Mouse (Mus musculus): Measurements from ENCODE around the gene Idh2. TPM values are rescaled to one million over a fixed set of nuclear protein-coding genes. Genes with fewer than 3 reads are reported as not detected.
A peak's percentile ranks its signal among the peaks of the same experiment; 100 is the strongest.

The Idh2 gene
- polyA plus RNA-seq, 1 experiment: 43.5 TPM

- peaks cover 3% of the 10 kb centered on the region for H3K4me1 ChIP-seq (ENCODE audit: control insufficient read depth, insufficient read depth, low read length)
- TF ChIP-seq CTCF (IDR thresholded peaks at IDR 0.05; ENCODE audit: control insufficient read depth, insufficient read depth, low read length): no peak
- no peak for TF ChIP-seq POLR2A (IDR thresholded peaks at IDR 0.05; ENCODE audit: borderline replicate concordance, control insufficient read depth, low read depth, low read length)
- no peak overlapping the region for H3K27ac ChIP-seq (ENCODE audit: control insufficient read depth, insufficient read depth, low read depth, low read length, poor library complexity)
- WGBS: 85% methylated on average over 9 of the region's 9 CpGs
- no peak overlapping the region for H3K4me3 ChIP-seq (replicated peaks; ENCODE audit: control insufficient read depth, low read depth, low read length)
Measured at GRCm38 (mm10) chr7:80149356-80149755, 34.2 kb upstream of the Idh2 start.

- Histone ChIP-seq H3K4me3 (replicated peaks; ENCODE audit: control insufficient read depth, low read depth, low read length) (no peak overlapping the region), H3K27ac (ENCODE audit: control insufficient read depth, insufficient read depth, low read depth, low read length, poor library complexity) (peak overlapping the region; percentile 29; the same call in 1 of the 2 replicates), H3K4me1 (ENCODE audit: control insufficient read depth, insufficient read depth, low read length) (peaks cover 3% of the 10 kb centered on the region)
- TF ChIP-seq POLR2A (IDR thresholded peaks at IDR 0.05; ENCODE audit: borderline replicate concordance, control insufficient read depth, low read depth, low read length) (no peak), CTCF (IDR thresholded peaks at IDR 0.05; ENCODE audit: control insufficient read depth, insufficient read depth, low read length) (no peak)
- whole genome bisulfite sequencing: 9% methylated on average over 8 of the region's 8 CpGs
Measured at GRCm38 (mm10) chr7:80146077-80146476, 30.9 kb upstream of the Idh2 start.

DNA sequence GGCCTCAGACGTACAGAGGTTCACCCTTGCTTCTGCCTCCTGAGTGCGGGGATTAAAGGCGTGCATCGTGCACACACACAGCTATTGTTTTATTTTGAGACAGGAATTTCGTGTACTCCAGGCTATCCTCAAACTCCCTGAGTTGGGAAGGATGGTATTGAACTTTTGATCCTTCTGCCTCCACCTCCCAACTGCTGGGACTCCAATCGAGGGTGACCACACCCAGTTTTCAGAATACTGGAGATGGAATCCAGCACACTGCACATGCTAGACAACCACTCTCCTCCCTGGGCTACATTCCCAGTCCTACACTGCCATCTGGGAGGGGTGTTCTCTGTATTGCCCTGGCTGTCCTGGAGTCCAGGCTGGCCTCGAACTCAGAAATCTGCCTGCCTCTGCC lies 29.5 kb upstream of the Idh2 start:
- H3K4me3 ChIP-seq (replicated peaks; ENCODE audit: control insufficient read depth, low read depth, low read length): no peak overlapping the region
- peak overlapping the region; percentile 59 for H3K27ac ChIP-seq (ENCODE audit: control insufficient read depth, insufficient read depth, low read depth, low read length, poor library complexity)
- peaks cover 3% of the 10 kb centered on the region for H3K4me1 ChIP-seq (ENCODE audit: control insufficient read depth, insufficient read depth, low read length)
- 73% methylated on average over 7 of the region's 7 CpGs for WGBS
- TF ChIP-seq CTCF (IDR thresholded peaks at IDR 0.05; ENCODE audit: control insufficient read depth, insufficient read depth, low read length): no peak
- TF ChIP-seq POLR2A (IDR thresholded peaks at IDR 0.05; ENCODE audit: borderline replicate concordance, control insufficient read depth, low read depth, low read length): no peak

- Histone ChIP-seq H3K4me1 (ENCODE audit: control insufficient read depth, insufficient read depth, low read length) (peaks cover 3% of the 10 kb centered on the region), H3K4me3 (replicated peaks; ENCODE audit: control insufficient read depth, low read depth, low read length) (peak overlapping the region; percentile 47), H3K27ac (ENCODE audit: control insufficient read depth, insufficient read depth, low read depth, low read length, poor library complexity) (peak overlapping the region; percentile 84)
- 2% methylated on average over 22 of the region's 22 CpGs for WGBS
- TF ChIP-seq POLR2A (IDR thresholded peaks at IDR 0.05; ENCODE audit: borderline replicate concordance, control insufficient read depth, low read depth, low read length): no peak
- no peak for TF ChIP-seq CTCF (IDR thresholded peaks at IDR 0.05; ENCODE audit: control insufficient read depth, insufficient read depth, low read length)
Measured at GRCm38 (mm10) chr7:80143331-80144273, 28.4 kb upstream of the Idh2 start.

- no peak for TF ChIP-seq POLR2A (IDR thresholded peaks at IDR 0.05; ENCODE audit: borderline replicate concordance, control insufficient read depth, low read depth, low read length)
- TF ChIP-seq CTCF (IDR thresholded peaks at IDR 0.05; ENCODE audit: control insufficient read depth, insufficient read depth, low read length): peak; percentile 98
- Histone ChIP-seq H3K4me3 (replicated peaks; ENCODE audit: control insufficient read depth, low read depth, low read length) (no peak overlapping the region), H3K4me1 (ENCODE audit: control insufficient read depth, insufficient read depth, low read length) (peaks cover 3% of the 10 kb centered on the region), H3K27ac (ENCODE audit: control insufficient read depth, insufficient read depth, low read depth, low read length, poor library complexity) (no peak overlapping the region)
- 18% methylated on average over 9 of the region's 9 CpGs for WGBS
Measured at GRCm38 (mm10) chr7:80140815-80141214, 25.6 kb upstream of the Idh2 start.

- H3K27ac ChIP-seq (ENCODE audit: control insufficient read depth, insufficient read depth, low read depth, low read length, poor library complexity): no peak overlapping the region
- no peak for TF ChIP-seq POLR2A (IDR thresholded peaks at IDR 0.05; ENCODE audit: borderline replicate concordance, control insufficient read depth, low read depth, low read length)
- TF ChIP-seq CTCF (IDR thresholded peaks at IDR 0.05; ENCODE audit: control insufficient read depth, insufficient read depth, low read length): no peak
- 83% methylated on average over 1 of the region's 1 CpGs for WGBS
- H3K4me1 ChIP-seq (ENCODE audit: control insufficient read depth, insufficient read depth, low read length): no peaks in the 10 kb centered on the region; the same call in 1 of the 2 replicates
- no peak overlapping the region for H3K4me3 ChIP-seq (replicated peaks; ENCODE audit: control insufficient read depth, low read depth, low read length)
Measured at GRCm38 (mm10) chr7:80138375-80138774, 23.2 kb upstream of the Idh2 start.

DNA sequence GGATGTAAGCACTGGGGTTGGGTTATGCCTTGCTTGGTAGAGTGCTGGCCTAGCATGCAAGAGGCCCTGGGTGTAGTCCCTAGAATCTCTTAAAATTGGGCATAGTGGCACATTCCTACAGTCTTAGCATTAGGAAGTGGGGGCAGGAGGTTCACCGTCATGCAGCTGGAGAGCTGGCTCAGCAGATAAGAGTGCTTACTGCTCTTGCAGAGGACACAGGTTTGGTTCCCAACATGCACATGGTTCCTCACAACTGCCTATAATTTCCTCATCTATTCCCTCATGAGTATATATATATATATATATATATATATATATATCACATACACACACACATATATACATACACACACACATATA lies 20.0 kb upstream of the Idh2 start:
- 55% methylated on average over 1 of the region's 1 CpGs for WGBS
- Histone ChIP-seq H3K4me3 (replicated peaks; ENCODE audit: control insufficient read depth, low read depth, low read length) (no peak overlapping the region), H3K27ac (ENCODE audit: control insufficient read depth, insufficient read depth, low read depth, low read length, poor library complexity) (no peak overlapping the region), H3K4me1 (ENCODE audit: control insufficient read depth, insufficient read depth, low read length) (no peaks in the 10 kb centered on the region; the same call in 1 of the 2 replicates)
- no peak for TF ChIP-seq POLR2A (IDR thresholded peaks at IDR 0.05; ENCODE audit: borderline replicate concordance, control insufficient read depth, low read depth, low read length)
- no peak for TF ChIP-seq CTCF (IDR thresholded peaks at IDR 0.05; ENCODE audit: control insufficient read depth, insufficient read depth, low read length)

GRCm38 (mm10) chr7:80134454-80135172 lies 19.4 kb upstream of the Idh2 start:
- 65% methylated on average over 8 of the region's 8 CpGs for WGBS
- H3K27ac ChIP-seq (ENCODE audit: control insufficient read depth, insufficient read depth, low read depth, low read length, poor library complexity): no peak overlapping the region
- TF ChIP-seq CTCF (IDR thresholded peaks at IDR 0.05; ENCODE audit: control insufficient read depth, insufficient read depth, low read length) (no peak), POLR2A (IDR thresholded peaks at IDR 0.05; ENCODE audit: borderline replicate concordance, control insufficient read depth, low read depth, low read length) (no peak)
- H3K4me3 ChIP-seq (replicated peaks; ENCODE audit: control insufficient read depth, low read depth, low read length): no peak overlapping the region
- no peaks in the 10 kb centered on the region; the same call in 1 of the 2 replicates for H3K4me1 ChIP-seq (ENCODE audit: control insufficient read depth, insufficient read depth, low read length)
